In the genomic region with DNA sequence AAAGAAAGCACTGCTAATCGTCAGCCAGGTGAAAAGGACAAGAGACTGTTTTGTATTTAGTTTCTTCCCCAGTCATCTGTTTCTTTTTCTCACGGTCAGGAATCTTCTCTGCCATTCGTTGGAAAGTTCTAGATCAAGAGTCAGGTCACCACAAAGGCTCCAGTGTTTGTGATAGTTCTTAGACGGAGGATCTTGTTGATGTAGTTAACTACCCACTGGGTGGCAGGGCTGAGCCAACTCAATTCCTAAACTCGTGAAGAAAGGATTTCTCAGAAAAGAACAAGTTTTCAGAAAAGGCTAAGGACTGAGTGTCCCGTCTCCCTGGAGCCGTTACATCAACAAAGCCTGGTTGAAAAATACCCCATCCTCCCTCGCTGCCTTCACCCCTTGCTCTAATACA, we compare ENCODE assay signal across 10 mouse cellular contexts. TPM values are rescaled to one million over a fixed set of nuclear protein-coding genes. Genes with fewer than 3 reads are reported as not detected.
DNase-seq lines count a peak whose midpoint lies in the region; ATAC-seq lines count a peak whose summit lies in the region.
"Had no signal": no experiment of that assay in that cellular context is flagged by ENCODE, and none has a peak within 500 bp of the region (broad histone marks: within the 10 kb centered on the region; RNA-seq: fewer than 3 reads in every experiment).

No protein-coding gene starts in this region.

- H3K4me3 ChIP-seq in hindbrain, embryonic 10.5 days, result no peak overlapping the region
- H3K4me3 ChIP-seq in hindbrain, embryonic 16.5 days (ENCODE audit: low read length), result no peak overlapping the region
- H3K4me3 ChIP-seq: neural tube, embryonic 12.5 days had no signal

- H3K4me2 ChIP-seq in hindbrain, embryonic 16.5 days (ENCODE audit: low read length), result no peak overlapping the region
- H3K4me2 ChIP-seq: neural tube, embryonic 12.5 days had no signal

- H3K36me3 ChIP-seq in hindbrain, embryonic 10.5 days, result no peaks in the 10 kb centered on the region
- H3K36me3 ChIP-seq in hindbrain, embryonic 16.5 days (ENCODE audit: control insufficient read depth, insufficient read depth, low read length), result no peaks in the 10 kb centered on the region
- H3K36me3 ChIP-seq: neural tube, embryonic 12.5 days had no signal

- ATAC-seq in hindbrain, embryonic 16.5 days, result no peak
- peak; percentile 78 for ATAC-seq in CD4-positive, CD25-positive, alpha-beta regulatory T cell, adult 4 months
- ATAC-seq in granulocyte monocyte progenitor cell, adult 5-6 weeks (replicated peaks; ENCODE audit: poor library complexity, severe bottlenecking), result peak; percentile 41; the same call in 1 of the 2 replicates
- no peak for ATAC-seq in monocyte, adult 5-6 weeks (replicated peaks; ENCODE audit: insufficient number of reproducible peaks, low FRiP score, low TSS enrichment, poor library complexity, severe bottlenecking)

- H3K4me1 ChIP-seq in hindbrain, embryonic 10.5 days (replicated peaks), result peaks cover 20% of the 10 kb centered on the region
- peaks cover 5% of the 10 kb centered on the region for H3K4me1 ChIP-seq in hindbrain, embryonic 16.5 days (ENCODE audit: control insufficient read depth, insufficient read depth, low read depth, low read length)

- H3K9me3 ChIP-seq in hindbrain, embryonic 10.5 days, result no peaks in the 10 kb centered on the region
- no peaks in the 10 kb centered on the region for H3K9me3 ChIP-seq in hindbrain, embryonic 16.5 days (ENCODE audit: control insufficient read depth, low read length)
- H3K9me3 ChIP-seq: neural tube, embryonic 12.5 days had no signal

- peak overlapping the region; percentile 40; the same call in 1 of the 2 replicates for H3K27ac ChIP-seq in hindbrain, embryonic 10.5 days
- no peak overlapping the region for H3K27ac ChIP-seq in hindbrain, embryonic 16.5 days (ENCODE audit: low read depth, low read length)
- H3K27ac ChIP-seq: neural tube, embryonic 12.5 days had no signal

- peaks cover 16% of the 10 kb centered on the region for H3K27me3 ChIP-seq in hindbrain, embryonic 10.5 days (ENCODE audit: insufficient read depth, poor library complexity, severe bottlenecking)
- H3K27me3 ChIP-seq in hindbrain, embryonic 16.5 days (replicated peaks; ENCODE audit: control insufficient read depth, insufficient read depth, low read length), result 0 out of 2 replicates have a peak, but pooled peaks cover 2% of the 10 kb centered on the region
- H3K27me3 ChIP-seq: neural tube, embryonic 12.5 days had no signal

- H3K9ac ChIP-seq in hindbrain, embryonic 16.5 days (ENCODE audit: low read depth, low read length), result no peak overlapping the region
- H3K9ac ChIP-seq: neural tube, embryonic 12.5 days had no signal

- WGBS in hindbrain, embryonic 10.5 days, result 25% methylated on average over 8 of the region's 8 CpGs
- WGBS in hindbrain, embryonic 16.5 days, result 16% methylated on average over 8 of the region's 8 CpGs

- peak; percentile 38 for DNase-seq in hindbrain, embryonic 10.5 days (ENCODE audit: low spot score)
- peak; percentile 72 for DNase-seq in adrenal gland, postnatal 10 days
- peak; percentile 74 to 82 for DNase-seq in kidney, postnatal 4 days
- DNase-seq in natural killer cell, adult 2 months (ENCODE audit: low spot score in 2 of 2), result peak; percentile 44 to 62

RNA-seq across cellular contexts. Expression of a gene that starts 6.6 kb away (rescaled TPM):
- 36.3 and 38.1 TPM in 2 replicates for polyA plus RNA-seq in hindbrain, embryonic 10.5 days (2016; fragmentation: Nextera tagmentation; extraction: Ambion mirVana)
- polyA plus RNA-seq in hindbrain, embryonic 16.5 days (2015; fragmentation: Nextera tagmentation; extraction: Ambion mirVana), result 51.0 and 53.6 TPM in 2 replicates
- 100 to 1,000 TPM; 376 to 396 TPM for polyA plus RNA-seq in CD4-positive, CD25-positive, alpha-beta regulatory T cell, adult 4 months (2017; shearing (Covaris generic))
- total RNA-seq in adrenal gland, postnatal 10 days (2021), result 100 to 1,000 TPM; 601 to 945 TPM
- 80.1 and 110 TPM in 2 replicates for total RNA-seq in granulocyte monocyte progenitor cell, adult 5-6 weeks (2014; fragmentation: Nextera tagmentation)
- total RNA-seq in granulocyte monocyte progenitor cell, adult 5-6 weeks (2017), result 79.0 and 80.5 TPM in 2 replicates
- 575 to 636 TPM (median 578 TPM) in 3 replicates for total RNA-seq in monocyte, adult 5-6 weeks (2017)

RNA-seq across cellular contexts. Expression of a gene that starts 25.6 kb away (rescaled TPM):
- 0.55 and 0.93 TPM in 2 replicates for polyA plus RNA-seq in hindbrain, embryonic 10.5 days (2016; fragmentation: Nextera tagmentation; extraction: Ambion mirVana)
- polyA plus RNA-seq in hindbrain, embryonic 16.5 days (2015; fragmentation: Nextera tagmentation; extraction: Ambion mirVana), result 1.0 and 1.9 TPM in 2 replicates
- 1 to 10 TPM; 1.5 to 2.0 TPM for polyA plus RNA-seq in CD4-positive, CD25-positive, alpha-beta regulatory T cell, adult 4 months (2017; shearing (Covaris generic))
- total RNA-seq in adrenal gland, postnatal 10 days (2021), result under 1 TPM in 1 of 2 experiments, not detected in 1; 0.61 TPM
- total RNA-seq in granulocyte monocyte progenitor cell, adult 5-6 weeks (2014; fragmentation: Nextera tagmentation), result not detected in 2 replicates
- total RNA-seq in granulocyte monocyte progenitor cell, adult 5-6 weeks (2017), result not detected in 2 replicates
- total RNA-seq in monocyte, adult 5-6 weeks (2017), result not detected in 3 replicates
- polyA plus RNA-seq: frontal cortex, adult 2 months had no signal

RNA-seq across cellular contexts. Expression of a gene that starts 26.2 kb away (rescaled TPM):
- 0.89 and 2.2 TPM in 2 replicates for polyA plus RNA-seq in hindbrain, embryonic 10.5 days (2016; fragmentation: Nextera tagmentation; extraction: Ambion mirVana)
- 3.3 and 3.5 TPM in 2 replicates for polyA plus RNA-seq in hindbrain, embryonic 16.5 days (2015; fragmentation: Nextera tagmentation; extraction: Ambion mirVana)
- polyA plus RNA-seq in CD4-positive, CD25-positive, alpha-beta regulatory T cell, adult 4 months (2017; shearing (Covaris generic)), result under 1 TPM in 1 of 2 experiments, not detected in 1; 0.22 TPM
- 10 to 100 TPM; 14.0 to 29.6 TPM for total RNA-seq in adrenal gland, postnatal 10 days (2021)
- not detected in 2 replicates for total RNA-seq in granulocyte monocyte progenitor cell, adult 5-6 weeks (2014; fragmentation: Nextera tagmentation)
- total RNA-seq in granulocyte monocyte progenitor cell, adult 5-6 weeks (2017), result not detected in 2 replicates
- 0.64 TPM in 1 of 3 replicates, not detected in the others for total RNA-seq in monocyte, adult 5-6 weeks (2017)

RNA-seq across cellular contexts. Expression of a gene that starts 42.8 kb away (rescaled TPM):
- 25.3 and 29.4 TPM in 2 replicates for polyA plus RNA-seq in hindbrain, embryonic 10.5 days (2016; fragmentation: Nextera tagmentation; extraction: Ambion mirVana)
- polyA plus RNA-seq in hindbrain, embryonic 16.5 days (2015; fragmentation: Nextera tagmentation; extraction: Ambion mirVana), result 31.0 and 33.3 TPM in 2 replicates
- 10 to 100 TPM; 40.6 to 51.4 TPM for polyA plus RNA-seq in CD4-positive, CD25-positive, alpha-beta regulatory T cell, adult 4 months (2017; shearing (Covaris generic))
- total RNA-seq in adrenal gland, postnatal 10 days (2021), result 10 to 100 TPM; 29.3 to 34.3 TPM
- total RNA-seq in granulocyte monocyte progenitor cell, adult 5-6 weeks (2014; fragmentation: Nextera tagmentation), result 15.6 and 43.7 TPM in 2 replicates
- total RNA-seq in granulocyte monocyte progenitor cell, adult 5-6 weeks (2017), result 50.5 and 57.8 TPM in 2 replicates
- 75.3 to 86.8 TPM (median 84.0 TPM) in 3 replicates for total RNA-seq in monocyte, adult 5-6 weeks (2017)

RNA-seq across cellular contexts. Expression of a gene that starts 45.2 kb away (rescaled TPM):
- polyA plus RNA-seq in hindbrain, embryonic 10.5 days (2016; fragmentation: Nextera tagmentation; extraction: Ambion mirVana), result 0.92 and 1.5 TPM in 2 replicates
- polyA plus RNA-seq in hindbrain, embryonic 16.5 days (2015; fragmentation: Nextera tagmentation; extraction: Ambion mirVana), result 21.5 and 23.9 TPM in 2 replicates
- polyA plus RNA-seq in CD4-positive, CD25-positive, alpha-beta regulatory T cell, adult 4 months (2017; shearing (Covaris generic)), result not detected
- under 1 TPM; 0.54 to 0.55 TPM for total RNA-seq in adrenal gland, postnatal 10 days (2021)
- total RNA-seq in granulocyte monocyte progenitor cell, adult 5-6 weeks (2014; fragmentation: Nextera tagmentation), result not detected in 2 replicates
- total RNA-seq in granulocyte monocyte progenitor cell, adult 5-6 weeks (2017), result not detected in 2 replicates
- not detected in 3 replicates for total RNA-seq in monocyte, adult 5-6 weeks (2017)

Comparison
In these comparisons a context has a peak if more than half of its experiments do, and no peak if none do; other contexts are left out.
1. ATAC-seq: peak in CD4-positive, CD25-positive, alpha-beta regulatory T cell, adult 4 months (single experiment) and granulocyte monocyte progenitor cell, adult 5-6 weeks (single experiment); none in hindbrain, embryonic 16.5 days (single experiment) and monocyte, adult 5-6 weeks (single experiment).
2. Peak in every context shown above with its lines, with median percentiles within 50 percentile points of each other: DNase-seq.